Mouse (Mus musculus): Measurements from ENCODE around the gene Bnipl. TPM values are rescaled to one million over a fixed set of nuclear protein-coding genes. Genes with fewer than 3 reads are reported as not detected.
A peak's percentile ranks its signal among the peaks of the same experiment; 100 is the strongest.

Gene Bnipl
- polyA plus RNA-seq, 1 experiment from 2014 or later = 0.24 TPM

DNA sequence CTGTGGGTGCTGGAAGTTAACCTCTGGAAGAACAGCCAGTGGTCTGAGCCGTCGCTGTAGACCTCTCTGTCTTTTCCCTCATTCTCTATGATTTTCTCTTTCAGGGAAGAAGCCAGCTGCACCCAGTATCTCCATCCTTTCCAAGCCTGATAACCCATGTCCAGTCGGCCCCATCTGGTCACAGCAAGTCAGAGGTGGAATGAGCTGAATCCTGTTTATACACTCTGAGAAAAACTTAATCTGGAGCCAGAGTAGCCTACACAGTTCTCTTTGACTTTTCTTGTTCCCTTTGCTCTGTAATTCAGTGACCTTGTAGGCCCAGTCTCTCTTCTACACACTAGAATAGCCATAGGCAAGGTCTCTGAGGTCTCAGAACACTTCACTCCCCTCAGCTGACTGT is 36.5 kb upstream of the Bnipl start:
- Histone ChIP-seq H3K27me3 (replicated peaks) (no peaks in the 10 kb centered on the region), H3K36me3 (peaks cover 49% of the 10 kb centered on the region), H3K27ac (replicated peaks) (no peak overlapping the region), H3K9me3 (no peaks in the 10 kb centered on the region), H3K9ac (no peak overlapping the region), H3K4me3 (no peak overlapping the region), H3K4me1 (peaks cover 18% of the 10 kb centered on the region), H3K4me2 (no peak overlapping the region)
- no peak for ATAC-seq (ENCODE audit: extremely low read depth, insufficient number of reproducible peaks, low FRiP score, low TSS enrichment)
- WGBS = 81% methylated on average over 3 of the region's 3 CpGs

- H3K9me3 ChIP-seq = no peaks in the 10 kb centered on the region
- no peaks in the 10 kb centered on the region for H3K27me3 ChIP-seq (replicated peaks)
- H3K4me3 ChIP-seq = no peak overlapping the region
- H3K4me1 ChIP-seq = peaks cover 22% of the 10 kb centered on the region
- no peak overlapping the region for H3K27ac ChIP-seq (replicated peaks)
- H3K36me3 ChIP-seq = peaks cover 40% of the 10 kb centered on the region
- ATAC-seq (ENCODE audit: extremely low read depth, insufficient number of reproducible peaks, low FRiP score, low TSS enrichment) = no peak
- H3K9ac ChIP-seq = no peak overlapping the region
- no peak overlapping the region for H3K4me2 ChIP-seq
- WGBS = 70% methylated on average over 7 of the region's 7 CpGs
Measured at GRCm38 (mm10) chr3:95286510-95286909, 35.5 kb upstream of the Bnipl start.

DNA sequence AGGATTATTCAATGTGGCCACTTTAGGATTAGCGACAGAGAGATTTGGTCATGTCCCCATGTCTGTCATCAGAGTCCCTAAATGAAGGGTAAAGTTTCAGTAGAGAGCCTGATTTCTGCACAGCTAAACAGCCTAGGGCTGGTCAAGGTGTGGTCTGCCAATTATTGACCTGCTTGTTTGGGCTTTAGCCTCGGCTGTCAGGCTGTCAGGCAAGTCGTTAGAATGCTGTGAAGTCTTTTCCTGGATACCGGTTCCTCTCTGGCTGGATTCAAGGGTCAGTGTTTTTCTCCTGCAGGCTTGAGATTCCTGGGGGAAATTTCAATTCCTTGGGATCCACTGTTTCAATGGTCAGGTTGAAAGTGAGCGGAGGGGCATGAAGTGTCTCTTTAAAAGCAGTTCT is 35.0 kb upstream of the Bnipl start:
- H3K4me3 ChIP-seq = no peak overlapping the region
- no peak overlapping the region for H3K9ac ChIP-seq
- H3K9me3 ChIP-seq = no peaks in the 10 kb centered on the region
- no peak overlapping the region for H3K4me2 ChIP-seq
- H3K4me1 ChIP-seq = peaks cover 22% of the 10 kb centered on the region
- H3K36me3 ChIP-seq = peaks cover 35% of the 10 kb centered on the region
- 65% methylated on average over 5 of the region's 5 CpGs for WGBS
- ATAC-seq (ENCODE audit: extremely low read depth, insufficient number of reproducible peaks, low FRiP score, low TSS enrichment) = no peak
- H3K27me3 ChIP-seq (replicated peaks) = no peaks in the 10 kb centered on the region
- no peak overlapping the region for H3K27ac ChIP-seq (replicated peaks)

- 88% methylated on average over 5 of the region's 5 CpGs for WGBS
- Histone ChIP-seq H3K9me3 (no peaks in the 10 kb centered on the region), H3K36me3 (peaks cover 29% of the 10 kb centered on the region), H3K27ac (replicated peaks) (no peak overlapping the region), H3K4me3 (no peak overlapping the region), H3K9ac (no peak overlapping the region), H3K4me1 (peaks cover 27% of the 10 kb centered on the region), H3K27me3 (replicated peaks) (no peaks in the 10 kb centered on the region), H3K4me2 (no peak overlapping the region)
- ATAC-seq (ENCODE audit: extremely low read depth, insufficient number of reproducible peaks, low FRiP score, low TSS enrichment) = no peak
Measured at GRCm38 (mm10) chr3:95285390-95285789, 34.4 kb upstream of the Bnipl start.

- peak overlapping the region; percentile 96 for H3K9ac ChIP-seq
Measured at GRCm38 (mm10) chr3:95284501-95285281, 33.7 kb upstream of the Bnipl start.

GRCm38 (mm10) chr3:95284062-95284461 is 33.1 kb upstream of the Bnipl start:
- WGBS = 19% methylated on average over 1 of the region's 1 CpGs
- peak overlapping the region; percentile 99 for H3K27ac ChIP-seq (replicated peaks)
- H3K36me3 ChIP-seq = peaks cover 17% of the 10 kb centered on the region

More at GRCm38 (mm10) chr3:95284501-95285281, 33.7 kb upstream of the Bnipl start:
- peak overlapping the region; percentile 86 for H3K4me3 ChIP-seq
- peaks cover 28% of the 10 kb centered on the region for H3K4me1 ChIP-seq
- ATAC-seq (ENCODE audit: extremely low read depth, insufficient number of reproducible peaks, low FRiP score, low TSS enrichment) = no peak
- peak overlapping the region; percentile 92 for H3K4me2 ChIP-seq
- H3K27ac ChIP-seq (replicated peaks) = no peak overlapping the region
- no peaks in the 10 kb centered on the region for H3K27me3 ChIP-seq (replicated peaks)
- H3K9me3 ChIP-seq = no peaks in the 10 kb centered on the region
- peaks cover 22% of the 10 kb centered on the region for H3K36me3 ChIP-seq
- 87% methylated on average over 12 of the region's 12 CpGs for WGBS

DNA sequence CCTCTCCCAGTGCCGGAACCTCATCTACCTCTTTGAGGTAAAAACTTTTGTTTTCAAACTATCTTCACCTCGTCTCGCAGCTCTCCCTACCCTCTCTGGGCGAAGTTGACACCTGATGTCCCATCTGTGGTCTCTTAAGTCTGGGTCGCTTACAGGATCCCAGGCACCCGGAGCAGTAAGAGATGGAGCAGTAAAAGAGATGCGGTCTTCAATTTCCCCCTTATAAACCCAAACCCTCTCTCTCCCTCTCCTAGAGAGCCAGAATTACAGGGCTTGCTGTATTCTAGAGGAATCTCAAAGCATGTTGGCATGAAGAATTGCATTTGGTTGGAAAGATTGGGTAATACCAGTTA is 32.6 kb upstream of the Bnipl start:
- Histone ChIP-seq H3K9me3 (no peaks in the 10 kb centered on the region), H3K9ac (peak overlapping the region; percentile 96), H3K4me1 (peaks cover 28% of the 10 kb centered on the region), H3K36me3 (peaks cover 12% of the 10 kb centered on the region), H3K4me2 (peak overlapping the region; percentile 92), H3K27me3 (replicated peaks) (no peaks in the 10 kb centered on the region), H3K27ac (replicated peaks) (peak overlapping the region; percentile 99), H3K4me3 (peak overlapping the region; percentile 86)
- no peak for ATAC-seq (ENCODE audit: extremely low read depth, insufficient number of reproducible peaks, low FRiP score, low TSS enrichment)
- WGBS = 3% methylated on average over 7 of the region's 7 CpGs

More at GRCm38 (mm10) chr3:95284062-95284461, 33.1 kb upstream of the Bnipl start:
- no peaks in the 10 kb centered on the region for H3K27me3 ChIP-seq (replicated peaks)
- peaks cover 28% of the 10 kb centered on the region for H3K4me1 ChIP-seq
- ATAC-seq (ENCODE audit: extremely low read depth, insufficient number of reproducible peaks, low FRiP score, low TSS enrichment) = no peak
- peak overlapping the region; percentile 96 for H3K9ac ChIP-seq
- H3K9me3 ChIP-seq = no peaks in the 10 kb centered on the region
- H3K4me2 ChIP-seq = peak overlapping the region; percentile 92
- H3K4me3 ChIP-seq = peak overlapping the region; percentile 86

DNA sequence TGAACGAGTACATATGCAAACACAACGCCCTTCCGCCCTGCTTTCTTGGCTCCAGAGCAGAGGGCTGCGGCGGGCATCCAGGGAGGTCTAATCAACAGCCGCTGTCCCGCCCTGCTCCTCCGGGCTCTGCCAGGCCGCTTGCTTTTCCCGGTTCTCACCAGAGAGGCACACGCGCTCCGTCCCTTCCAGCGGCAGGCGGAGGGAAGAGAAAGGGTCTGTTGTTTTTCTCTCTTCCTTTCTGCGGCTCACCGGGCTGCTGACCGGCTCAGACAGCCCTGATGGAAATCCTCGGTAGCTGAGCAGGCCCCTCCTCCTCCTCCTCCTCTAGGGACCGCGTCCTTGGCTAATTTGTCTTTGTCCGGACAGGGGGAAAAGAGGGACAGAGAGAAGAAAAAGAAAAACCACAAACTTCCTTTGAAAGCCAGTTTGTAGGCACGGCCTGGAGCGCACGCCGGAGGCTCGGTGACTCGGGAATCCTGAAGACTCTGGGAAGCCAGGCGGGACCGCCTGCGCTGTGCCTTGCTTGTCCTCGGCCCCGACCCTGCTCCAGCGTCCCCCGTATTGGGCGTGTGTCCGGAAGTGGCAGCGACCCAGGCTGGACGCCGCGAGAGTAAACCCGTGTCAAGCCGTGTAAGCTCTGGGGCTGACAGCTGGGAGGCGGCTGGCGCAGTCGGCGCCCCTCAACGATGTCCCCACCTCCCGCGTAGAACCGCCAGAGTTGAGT is 32.0 kb upstream of the Bnipl start:
- peaks cover 33% of the 10 kb centered on the region for H3K4me1 ChIP-seq
- no peaks in the 10 kb centered on the region for H3K9me3 ChIP-seq
- H3K4me2 ChIP-seq = peak overlapping the region; percentile 92
- no peaks in the 10 kb centered on the region for H3K27me3 ChIP-seq (replicated peaks)
- peak overlapping the region; percentile 96 for H3K9ac ChIP-seq
- under 1% methylated on average over 48 of the region's 51 CpGs for WGBS
- peak overlapping the region; percentile 86 for H3K4me3 ChIP-seq
- H3K36me3 ChIP-seq = peaks cover 10% of the 10 kb centered on the region
- peak overlapping the region; percentile 99 for H3K27ac ChIP-seq (replicated peaks)
- ATAC-seq (ENCODE audit: extremely low read depth, insufficient number of reproducible peaks, low FRiP score, low TSS enrichment) = peak; percentile 63; the same call in 1 of the 2 replicates

DNA sequence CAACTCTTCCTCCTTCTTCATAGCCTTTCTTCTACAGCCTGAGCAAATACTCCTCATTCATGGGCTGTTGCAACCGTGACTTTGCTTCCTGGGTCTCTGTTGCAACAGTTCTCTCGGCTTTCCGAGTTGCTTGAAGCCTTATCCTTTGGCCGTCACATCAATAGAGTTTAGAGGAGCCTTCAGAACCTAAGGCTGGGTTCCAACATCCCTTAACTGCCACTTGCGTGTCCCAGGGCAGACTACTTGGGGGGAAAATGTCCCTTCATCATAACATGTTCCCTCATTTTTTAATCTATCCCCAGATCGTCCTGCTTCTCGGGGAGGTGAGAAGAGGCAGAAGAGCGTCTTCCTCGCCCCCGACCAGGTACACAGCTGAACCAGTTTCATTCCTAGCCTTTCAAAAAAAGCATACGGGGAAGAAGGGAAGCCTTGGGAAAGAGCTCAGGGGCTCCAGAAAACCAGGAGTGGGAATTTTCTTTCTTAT is 31.4 kb upstream of the Bnipl start:
- peaks cover 35% of the 10 kb centered on the region for H3K4me1 ChIP-seq
- peak overlapping the region; percentile 99 for H3K27ac ChIP-seq (replicated peaks)
- ATAC-seq (ENCODE audit: extremely low read depth, insufficient number of reproducible peaks, low FRiP score, low TSS enrichment) = no peak
- peak overlapping the region; percentile 96 for H3K9ac ChIP-seq
- peaks cover 4% of the 10 kb centered on the region; the same call in 1 of the 2 replicates for H3K36me3 ChIP-seq
- H3K27me3 ChIP-seq (replicated peaks) = no peaks in the 10 kb centered on the region
- H3K4me2 ChIP-seq = peak overlapping the region; percentile 92
- H3K9me3 ChIP-seq = no peaks in the 10 kb centered on the region
- under 1% methylated on average over 11 of the region's 11 CpGs for WGBS
- peak overlapping the region; percentile 86 for H3K4me3 ChIP-seq

DNA sequence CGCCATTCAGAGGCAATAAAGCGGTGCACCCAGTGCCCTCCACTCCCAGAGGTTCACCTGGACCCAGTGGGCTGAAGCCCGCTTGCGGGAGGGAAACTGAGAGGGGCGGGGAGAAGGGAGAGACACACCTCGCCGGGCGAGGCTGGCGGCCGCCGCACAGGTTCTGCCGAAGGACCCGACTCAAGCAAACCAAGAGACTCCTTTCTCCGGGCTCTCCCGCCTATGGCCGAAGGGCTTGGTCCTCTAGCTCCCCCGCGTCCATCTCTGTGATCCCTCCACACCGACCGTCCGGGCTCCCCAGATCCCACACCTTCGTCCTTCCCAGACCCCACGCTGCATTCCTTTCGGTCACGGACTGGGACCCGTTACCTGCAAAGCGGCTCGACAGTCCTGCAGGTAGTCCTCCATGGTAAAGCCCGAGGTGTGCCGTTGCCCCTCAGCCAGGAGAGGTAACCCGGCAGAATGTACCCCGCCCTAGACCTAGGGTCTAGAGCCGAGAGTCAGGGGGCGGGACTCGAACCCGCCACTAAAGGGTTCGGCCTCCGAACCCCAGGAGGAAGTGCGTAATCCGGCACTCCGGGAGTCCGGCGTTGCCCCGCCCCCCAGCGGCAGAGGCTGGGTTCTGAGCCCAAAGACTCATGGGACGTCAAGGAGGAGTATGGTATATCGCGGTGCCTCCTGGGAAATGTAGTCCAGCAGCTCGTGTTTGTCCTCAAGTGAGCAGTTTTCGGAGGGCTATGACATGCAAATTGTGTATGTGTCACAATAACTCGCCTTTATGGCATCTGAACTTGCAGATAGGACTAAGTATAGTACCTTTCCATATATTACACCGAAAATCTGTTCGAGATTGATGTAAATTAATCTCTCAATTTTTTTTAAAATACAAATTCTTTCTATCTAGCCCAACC is 30.5 kb upstream of the Bnipl start, which contains the start of the genes Mindy1 and Prune1:
Mindy1 (plus strand) TSS at position 130 of the 911 bp plus-strand sequence.
Prune1 (minus strand) TSS at position 861 of the 911 bp plus-strand sequence.
- no peaks in the 10 kb centered on the region for H3K27me3 ChIP-seq (replicated peaks)
- peak within 1 kb of the TSS; percentile 96 for H3K9ac ChIP-seq
- under 1% methylated on average over 52 of the region's 53 CpGs for WGBS
- H3K4me3 ChIP-seq = peak within 1 kb of the TSS; percentile 86
- peak within 1 kb of the TSS; percentile 99 for H3K27ac ChIP-seq (replicated peaks)
- H3K4me1 ChIP-seq = peaks cover 44% of the 10 kb centered on the region
- peak; percentile 84 for ATAC-seq (ENCODE audit: extremely low read depth, insufficient number of reproducible peaks, low FRiP score, low TSS enrichment)
- H3K9me3 ChIP-seq = no peaks in the 10 kb centered on the region
- H3K4me2 ChIP-seq = peak within 1 kb of the TSS; percentile 92
- H3K36me3 ChIP-seq = 0 out of 2 replicates have a peak, but pooled peaks cover 4% of the 10 kb centered on the region
